Mouse (Mus musculus): Measurements from ENCODE around the gene Sh3glb1.
A peak's percentile ranks its signal among the peaks of the same experiment; 100 is the strongest.
"Not testable (repeated sequence)": the region's sequence is repeated elsewhere in the genome, so short reads cannot be mapped to it uniquely, and the experiment has no call there.

The Sh3glb1 gene

DNA sequence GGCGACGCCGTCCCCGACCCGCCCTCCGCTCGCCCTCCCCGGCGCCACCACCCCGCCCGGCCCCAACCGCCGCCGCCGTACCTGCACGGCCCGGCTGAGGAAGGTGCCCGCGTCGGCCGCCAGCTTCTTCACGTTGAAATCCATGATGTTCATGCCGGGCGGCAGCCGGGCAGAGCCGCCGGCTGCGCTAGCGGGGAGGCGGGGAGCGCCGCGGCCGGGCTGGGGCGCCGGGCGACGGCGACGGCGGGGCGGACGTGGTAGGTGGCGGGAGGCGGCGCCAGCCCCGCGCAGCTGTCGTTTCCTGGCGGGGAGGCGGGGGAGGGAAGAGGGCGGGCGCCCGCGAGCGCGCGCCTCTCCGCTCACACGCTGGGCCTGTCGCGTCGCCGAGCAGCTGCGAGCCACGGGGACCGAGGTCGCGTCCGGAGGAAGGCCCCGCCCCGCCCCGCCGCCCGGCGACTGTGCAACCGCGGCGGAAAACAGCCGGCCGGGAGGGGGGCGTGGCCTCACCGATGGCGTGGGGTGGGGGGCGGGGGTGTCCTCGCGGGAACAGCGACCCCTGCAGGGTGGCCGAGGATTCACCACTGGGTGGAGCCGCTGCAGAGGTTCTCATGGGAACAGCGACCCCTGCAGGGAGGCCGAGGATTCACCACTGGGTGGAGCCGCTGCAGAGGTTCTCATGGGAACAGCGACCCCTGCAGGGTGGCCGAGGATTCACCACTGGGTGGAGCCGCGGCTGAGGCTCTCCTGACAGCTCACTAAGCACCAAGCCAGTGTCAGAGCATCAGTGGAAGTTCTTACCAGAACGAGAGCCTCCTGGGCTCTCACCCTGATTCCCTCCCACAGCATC lies at the start of gene Sh3glb1:
Gene Sh3glb1, minus strand, starts transcription at position 435 of the 847 bp plus-strand sequence.
- DNase-seq (ENCODE audit: low spot score in 2 of 2) = peak; percentile 96 to 97

DNA sequence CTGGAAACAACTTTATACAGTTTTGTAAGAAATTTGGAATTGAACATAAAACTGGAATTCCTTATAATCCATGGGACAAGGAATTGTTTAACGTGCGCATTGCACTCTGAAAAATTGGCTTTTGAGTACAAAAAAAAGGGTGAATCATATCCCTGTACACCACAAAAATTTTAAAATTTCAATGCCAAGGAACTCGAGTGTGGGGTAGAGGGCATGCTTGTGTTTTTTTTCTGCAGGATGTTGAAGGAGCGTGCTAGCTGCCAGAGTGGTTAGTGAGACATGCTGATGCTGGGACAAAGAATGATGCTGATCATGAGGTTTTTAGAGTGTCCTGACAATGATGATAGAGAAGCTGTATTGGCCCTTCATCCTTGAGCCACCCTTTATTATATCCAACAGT lies 45.0 kb upstream of the Sh3glb1 start:
- no peak for DNase-seq (ENCODE audit: low spot score in 2 of 2)

DNA sequence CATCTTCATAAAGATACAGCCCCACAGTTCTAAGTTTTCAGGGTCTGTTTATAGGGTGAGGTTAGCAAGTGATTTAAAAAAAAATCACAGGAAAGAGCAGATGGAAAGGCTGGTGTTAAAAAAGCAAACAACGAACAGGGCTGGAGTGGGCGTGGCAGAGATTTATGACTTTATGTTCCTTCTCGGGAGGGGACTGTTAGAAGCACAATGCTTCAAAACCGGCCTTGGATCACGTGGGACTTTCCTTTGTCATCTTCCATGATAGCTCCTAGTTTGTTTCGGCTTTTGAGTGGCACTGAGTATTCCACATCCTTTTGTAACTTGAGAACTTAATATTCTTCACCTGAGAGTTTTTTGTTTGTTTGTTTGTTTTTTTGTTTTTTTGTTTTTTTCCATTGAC lies 41.3 kb upstream of the Sh3glb1 start:
- DNase-seq (ENCODE audit: low spot score in 2 of 2) = no peak

GRCm38 (mm10) chr3:144760592-144761309 lies 40.6 kb upstream of the Sh3glb1 start, which contains the start of gene Clca3a1:
Gene Clca3a1 (minus strand): TSS chr3:144760977.
- DNase-seq (ENCODE audit: low spot score in 2 of 2) = no peak

GRCm38 (mm10) chr3:144759719-144760118 lies 39.6 kb upstream of the Sh3glb1 start:
- DNase-seq (ENCODE audit: low spot score in 2 of 2) = no peak

GRCm38 (mm10) chr3:144756103-144756502 lies 36.0 kb upstream of the Sh3glb1 start:
- not testable (repeated sequence) for DNase-seq (ENCODE audit: low spot score in 2 of 2)

GRCm38 (mm10) chr3:144753120-144753519 lies 33.0 kb upstream of the Sh3glb1 start:
- no peak for DNase-seq (ENCODE audit: low spot score in 2 of 2)

DNA sequence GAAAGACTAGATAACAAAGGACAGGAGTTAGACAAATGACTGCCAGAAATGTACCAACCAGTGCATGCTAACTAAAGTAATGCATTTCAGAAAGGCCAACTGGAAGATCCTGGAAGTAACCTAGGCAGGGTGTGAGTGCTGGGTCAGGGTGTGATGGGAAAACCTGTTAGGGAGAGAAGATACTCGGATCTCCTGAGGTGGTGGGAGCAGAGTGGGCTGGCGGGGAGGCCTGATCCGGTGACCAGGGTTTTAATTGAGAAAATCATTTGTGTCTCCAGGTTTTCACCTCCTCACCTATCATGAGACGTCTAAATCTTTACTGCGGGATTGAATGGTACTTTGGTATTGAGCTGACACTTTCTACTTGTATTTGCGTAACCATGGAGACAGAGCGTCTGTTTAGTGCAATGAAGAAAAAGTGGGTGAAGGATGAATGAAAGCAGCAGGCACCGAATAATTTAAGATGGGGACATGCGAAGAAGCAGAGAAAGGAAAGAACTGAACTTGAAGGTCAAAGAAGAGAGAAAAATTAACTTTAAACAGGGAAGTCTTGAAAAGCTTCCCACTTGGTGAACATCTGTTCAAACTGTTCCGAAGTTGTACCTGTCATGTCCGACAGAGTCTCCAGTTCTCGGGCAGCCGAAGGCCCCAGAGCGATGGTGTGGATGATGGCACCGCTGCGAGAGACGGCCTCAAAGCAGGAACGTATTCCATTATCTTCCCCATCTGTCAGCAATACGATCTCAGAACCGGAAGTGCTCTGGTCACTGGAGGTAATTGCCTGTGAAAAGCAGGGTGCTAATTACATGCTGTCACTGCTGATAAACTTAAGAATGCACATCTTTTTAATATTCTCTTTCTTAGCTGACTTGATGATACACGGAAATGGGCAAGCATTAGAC lies 29.2 kb upstream of the Sh3glb1 start:
- DNase-seq (ENCODE audit: low spot score in 2 of 2) = not testable (repeated sequence)

- DNase-seq (ENCODE audit: low spot score in 2 of 2) = not testable (repeated sequence)
Observed at GRCm38 (mm10) chr3:144747706-144748105, 27.6 kb upstream of the Sh3glb1 start.

GRCm38 (mm10) chr3:144738396-144738795 lies 18.3 kb upstream of the Sh3glb1 start:
- DNase-seq (ENCODE audit: low spot score in 2 of 2) = not testable (repeated sequence)

GRCm38 (mm10) chr3:144736831-144737230 lies 16.7 kb upstream of the Sh3glb1 start:
- peak; percentile 47 to 49 for DNase-seq (ENCODE audit: low spot score in 2 of 2)

DNA sequence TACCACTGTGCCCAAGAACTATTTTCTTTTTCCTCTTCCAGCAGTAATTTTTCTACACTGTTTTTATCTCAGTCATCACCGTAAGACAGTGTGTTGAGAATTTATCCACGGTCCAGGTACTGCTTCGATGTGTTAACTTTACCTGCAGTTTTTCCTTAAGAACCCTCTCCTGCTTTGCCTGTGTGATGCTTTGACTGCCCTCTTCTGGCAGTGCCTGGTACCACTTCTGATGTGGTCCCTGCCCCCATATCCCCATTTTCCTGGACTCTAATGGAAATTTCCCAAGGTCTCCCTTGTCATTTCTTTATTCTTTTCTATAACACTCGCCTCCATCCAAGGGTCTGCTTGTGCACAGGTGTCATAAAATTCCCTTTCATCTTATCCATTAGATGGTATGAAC lies 3.3 kb upstream of the Sh3glb1 start:
- peak; percentile 47 to 63 for DNase-seq (ENCODE audit: low spot score in 2 of 2)

- not testable (repeated sequence) for DNase-seq (ENCODE audit: low spot score in 2 of 2)
Observed at GRCm38 (mm10) chr3:144722566-144722965, 2.4 kb upstream of the Sh3glb1 start.

DNA sequence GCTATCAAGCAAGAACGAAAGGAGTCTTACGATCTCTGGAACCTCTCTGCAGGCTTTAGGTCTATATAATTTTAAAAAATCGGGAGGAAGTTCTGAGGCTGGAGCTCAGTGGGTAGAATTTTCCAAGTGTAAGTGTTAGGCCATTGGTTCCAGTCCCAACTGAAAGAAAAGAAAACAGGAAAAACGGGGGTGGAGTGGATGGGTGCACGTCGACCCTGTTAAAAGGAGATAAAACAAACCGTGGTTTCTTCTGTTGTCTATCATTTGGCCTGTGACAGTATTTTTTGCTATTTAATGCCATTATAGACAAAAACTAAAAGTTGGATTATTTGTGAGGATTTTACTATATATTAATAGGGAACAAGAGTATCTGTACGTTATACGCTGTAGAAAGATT lies 1.7 kb upstream of the Sh3glb1 start:
- no peak for DNase-seq (ENCODE audit: low spot score in 2 of 2)

GRCm38 (mm10) chr3:144721077-144721859 lies 1.1 kb upstream of the Sh3glb1 start:
- no peak for DNase-seq (ENCODE audit: low spot score in 2 of 2)

DNA sequence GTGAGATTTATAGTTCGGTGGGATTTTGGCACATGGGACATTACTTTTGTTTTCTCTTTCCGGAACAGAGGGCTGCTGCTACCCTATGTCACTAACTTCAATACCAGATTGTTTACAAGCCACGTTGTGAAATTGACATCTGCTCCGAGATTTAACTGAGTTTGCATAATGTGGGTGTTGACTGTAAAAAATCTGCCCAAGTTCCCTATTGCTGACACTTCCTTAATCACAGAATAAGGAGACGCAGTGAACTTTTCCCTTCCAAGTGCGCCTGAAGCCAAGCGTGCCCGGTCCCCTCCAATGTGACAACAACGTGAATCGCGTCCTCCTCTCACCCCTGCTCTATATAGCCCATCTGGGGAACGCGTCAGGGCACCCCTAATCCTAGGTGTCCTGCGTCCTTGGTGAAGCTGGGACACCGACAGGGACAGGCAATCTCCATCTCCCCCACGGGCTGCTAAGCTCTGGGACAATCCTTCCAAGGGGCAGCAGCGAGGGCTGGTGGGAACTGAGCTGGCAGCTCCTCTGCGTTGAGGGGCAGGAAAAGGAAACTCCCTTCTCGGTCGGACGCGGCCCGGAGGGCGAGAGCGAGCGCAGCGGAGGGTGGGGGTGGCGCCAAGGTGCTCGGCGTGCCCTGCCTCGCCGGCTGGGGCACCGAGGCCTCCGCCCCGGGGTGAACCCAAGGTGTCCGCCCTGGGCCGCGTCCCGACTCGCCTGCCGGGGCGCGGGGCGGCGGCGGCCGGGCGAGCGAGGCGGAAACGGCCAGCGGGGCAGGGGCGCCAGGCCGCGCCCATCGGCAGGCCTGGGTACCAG lies 841 bp downstream of the Sh3glb1 start:
- peak; percentile 46 to 52 for DNase-seq (ENCODE audit: low spot score in 2 of 2)

DNA sequence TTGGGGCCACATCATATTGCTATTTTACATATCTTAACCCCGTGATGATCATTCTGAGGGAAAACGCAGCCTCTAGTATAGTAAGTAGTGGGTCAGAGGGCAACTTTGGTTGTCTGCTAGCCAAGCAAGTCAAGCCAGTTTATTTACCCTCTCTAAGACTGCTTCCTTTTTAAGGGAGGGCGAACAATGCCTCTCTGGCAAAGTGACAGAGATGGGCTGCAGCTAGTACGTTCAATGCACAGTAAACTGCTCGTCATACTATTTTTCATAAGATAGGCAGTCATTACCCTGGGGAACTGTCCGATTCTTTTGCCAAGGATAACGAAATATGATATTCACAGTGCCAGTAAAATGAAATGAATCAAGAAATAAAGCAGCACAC lies 1.4 kb downstream of the Sh3glb1 start:
- DNase-seq (ENCODE audit: low spot score in 2 of 2) = no peak

- no peak for DNase-seq (ENCODE audit: low spot score in 2 of 2)
Observed at GRCm38 (mm10) chr3:144717835-144718234, 2.3 kb downstream of the Sh3glb1 start.

- no peak for DNase-seq (ENCODE audit: low spot score in 2 of 2)
Observed at GRCm38 (mm10) chr3:144717121-144717520, 3.0 kb downstream of the Sh3glb1 start.

DNA sequence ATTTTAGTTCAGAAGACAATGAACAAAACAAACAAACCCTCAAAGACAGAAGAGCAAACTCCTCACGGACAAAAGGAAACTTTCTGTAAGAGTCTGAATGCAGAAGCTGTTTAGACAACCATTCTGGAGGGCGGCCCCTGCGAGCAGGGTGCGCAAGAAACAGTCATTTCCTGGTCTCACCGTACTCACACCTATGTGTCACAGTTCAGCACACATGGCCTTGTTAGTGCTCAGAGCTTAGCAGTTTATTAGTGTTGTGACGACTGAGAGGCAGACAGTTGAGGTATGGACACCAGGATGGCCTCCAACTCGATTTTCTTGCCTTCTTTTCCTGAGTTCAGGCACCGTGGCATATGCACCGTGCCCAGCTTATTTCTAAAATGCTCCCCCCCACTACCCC lies 4.2 kb downstream of the Sh3glb1 start:
- DNase-seq (ENCODE audit: low spot score in 2 of 2) = no peak
